Mouse (Mus musculus) ES-E14 (cell line): ENCODE measurements around the gene Bbs2.

ENCODE experiments used
- CHD2 ChIP-seq: IDR thresholded peaks from 2 replicates; pipeline ENCODE4 v1.6.1; 2014; ENCODE audit warnings: mild to moderate bottlenecking, low read depth, low read length, inconsistent platforms
- HCFC1 ChIP-seq: IDR thresholded peaks from 2 replicates; pipeline ENCODE4 v1.6.1; 2012; ENCODE audit warnings: low read length, inconsistent platforms, borderline replicate concordance; ENCODE audit not compliant: insufficient read depth
- ZNF384 ChIP-seq: IDR thresholded peaks from 2 replicates; pipeline ENCODE4 v1.6.1; 2012; ENCODE audit warnings: low read depth, low read length, inconsistent platforms

DNA sequence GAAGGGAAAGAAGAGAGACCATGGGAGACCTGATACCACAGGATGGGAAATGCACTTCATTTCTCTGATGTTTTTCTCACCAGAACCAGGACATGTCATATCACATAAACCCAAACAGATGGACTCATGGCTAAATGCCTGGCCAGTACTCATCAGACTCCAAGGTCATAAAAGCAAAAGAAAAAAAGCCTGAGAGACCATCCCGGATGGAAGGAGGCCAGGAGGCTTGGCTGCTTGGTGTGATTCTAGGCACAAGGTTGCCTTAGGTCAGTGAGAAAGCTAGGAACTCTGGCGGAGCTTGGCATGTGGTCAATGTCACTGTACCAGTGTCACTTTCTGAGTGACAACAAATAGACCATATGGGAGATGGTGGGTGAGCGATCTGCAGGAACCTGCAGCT is 9.1 kb upstream of the Bbs2 start:
- TF ChIP-seq HCFC1: no peak
- TF ChIP-seq ZNF384: no peak
- no peak for TF ChIP-seq CHD2
